Mouse (Mus musculus): ENCODE measurements around the gene Apbb2. TPM values are rescaled to one million over a fixed set of nuclear protein-coding genes. Genes with fewer than 3 reads are reported as not detected.

Apbb2 gene
- polyA plus RNA-seq, 2 experiments, result 15.8 to 45.8 TPM

GRCm38 (mm10) chr5:66486028-66486427 lies 132.6 kb downstream of the Apbb2 start:
- Histone ChIP-seq H3K27me3 (ENCODE audit: control insufficient read depth, insufficient read depth, low read length) (no peaks in the 10 kb centered on the region), H3K27ac (replicated peaks; ENCODE audit: low read depth, low read length) (no peak overlapping the region), H3K4me3 (replicated peaks; ENCODE audit: low read length) (no peak overlapping the region), H3K4me1 (ENCODE audit: control insufficient read depth, insufficient read depth, low read length) (peaks cover 5% of the 10 kb centered on the region; the same call in 1 of the 2 replicates), H3K4me2 (replicated peaks; ENCODE audit: low read depth, low read length, severe bottlenecking) (no peak overlapping the region), H3K9me3 (ENCODE audit: control insufficient read depth, low read length) (no peaks in the 10 kb centered on the region), H3K36me3 (ENCODE audit: control insufficient read depth, insufficient read depth, low read length) (no peaks in the 10 kb centered on the region), H3K9ac (ENCODE audit: low read depth, low read length, severe bottlenecking) (no peak overlapping the region)
- ATAC-seq (ENCODE audit: low FRiP score, low read depth) (no peak), DNase-seq (ENCODE audit: low spot score) (no peak)
- WGBS, result 38% methylated on average over 7 of the region's 7 CpGs
- no peak for TF ChIP-seq POLR2A (IDR thresholded peaks at IDR 0.05; ENCODE audit: borderline replicate concordance, extremely low read depth, insufficient read depth, insufficient read length)

- TF ChIP-seq POLR2A (IDR thresholded peaks at IDR 0.05; ENCODE audit: borderline replicate concordance, extremely low read depth, insufficient read depth, insufficient read length), result no peak
- Histone ChIP-seq H3K27ac (replicated peaks; ENCODE audit: low read depth, low read length) (no peak overlapping the region), H3K9me3 (ENCODE audit: control insufficient read depth, low read length) (no peaks in the 10 kb centered on the region), H3K4me1 (ENCODE audit: control insufficient read depth, insufficient read depth, low read length) (peaks cover 5% of the 10 kb centered on the region), H3K27me3 (ENCODE audit: control insufficient read depth, insufficient read depth, low read length) (no peaks in the 10 kb centered on the region), H3K36me3 (ENCODE audit: control insufficient read depth, insufficient read depth, low read length) (0 out of 2 replicates have a peak, but pooled peaks cover 3% of the 10 kb centered on the region), H3K4me2 (replicated peaks; ENCODE audit: low read depth, low read length, severe bottlenecking) (no peak overlapping the region), H3K4me3 (replicated peaks; ENCODE audit: low read length) (no peak overlapping the region), H3K9ac (ENCODE audit: low read depth, low read length, severe bottlenecking) (no peak overlapping the region)
- ATAC-seq (ENCODE audit: low FRiP score, low read depth) (no peak), DNase-seq (ENCODE audit: low spot score) (no peak)
- WGBS, result 87% methylated on average over 10 of the region's 10 CpGs
Observed at GRCm38 (mm10) chr5:66476266-66476665, 142.3 kb downstream of the Apbb2 start.

DNA sequence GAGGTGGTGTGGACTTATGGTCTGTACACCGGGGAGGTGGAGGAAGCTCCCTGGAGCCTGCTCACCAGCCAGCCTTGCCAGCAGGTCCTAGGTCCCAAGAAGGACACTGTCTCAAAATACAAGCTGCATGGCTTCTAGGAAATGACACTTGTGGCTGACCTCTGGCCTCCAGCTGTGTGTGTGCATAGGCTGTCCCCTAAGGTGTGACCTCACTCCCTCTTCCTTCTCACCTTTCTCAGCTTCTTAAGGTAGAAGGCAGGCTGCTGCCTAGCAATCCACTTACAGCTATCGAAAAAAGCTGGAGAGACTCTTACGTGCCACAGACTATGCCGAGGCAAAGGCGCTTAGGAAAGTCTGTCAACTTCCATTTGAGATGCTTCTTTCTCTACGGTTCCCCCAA lies 142.8 kb downstream of the Apbb2 start:
- Histone ChIP-seq H3K4me3 (replicated peaks; ENCODE audit: low read length) (no peak overlapping the region), H3K9me3 (ENCODE audit: control insufficient read depth, low read length) (no peaks in the 10 kb centered on the region), H3K27me3 (ENCODE audit: control insufficient read depth, insufficient read depth, low read length) (no peaks in the 10 kb centered on the region), H3K27ac (replicated peaks; ENCODE audit: low read depth, low read length) (no peak overlapping the region), H3K9ac (ENCODE audit: low read depth, low read length, severe bottlenecking) (no peak overlapping the region), H3K4me1 (ENCODE audit: control insufficient read depth, insufficient read depth, low read length) (peaks cover 5% of the 10 kb centered on the region), H3K36me3 (ENCODE audit: control insufficient read depth, insufficient read depth, low read length) (0 out of 2 replicates have a peak, but pooled peaks cover 3% of the 10 kb centered on the region), H3K4me2 (replicated peaks; ENCODE audit: low read depth, low read length, severe bottlenecking) (no peak overlapping the region)
- DNase-seq (ENCODE audit: low spot score), result no peak
- WGBS, result 81% methylated on average over 6 of the region's 6 CpGs
- ATAC-seq (ENCODE audit: low FRiP score, low read depth), result no peak
- TF ChIP-seq POLR2A (IDR thresholded peaks at IDR 0.05; ENCODE audit: borderline replicate concordance, extremely low read depth, insufficient read depth, insufficient read length), result no peak

GRCm38 (mm10) chr5:66474153-66474552 lies 144.4 kb downstream of the Apbb2 start:
- ATAC-seq (ENCODE audit: low FRiP score, low read depth), result no peak
- H3K9ac ChIP-seq (ENCODE audit: low read depth, low read length, severe bottlenecking), result no peak overlapping the region

DNA sequence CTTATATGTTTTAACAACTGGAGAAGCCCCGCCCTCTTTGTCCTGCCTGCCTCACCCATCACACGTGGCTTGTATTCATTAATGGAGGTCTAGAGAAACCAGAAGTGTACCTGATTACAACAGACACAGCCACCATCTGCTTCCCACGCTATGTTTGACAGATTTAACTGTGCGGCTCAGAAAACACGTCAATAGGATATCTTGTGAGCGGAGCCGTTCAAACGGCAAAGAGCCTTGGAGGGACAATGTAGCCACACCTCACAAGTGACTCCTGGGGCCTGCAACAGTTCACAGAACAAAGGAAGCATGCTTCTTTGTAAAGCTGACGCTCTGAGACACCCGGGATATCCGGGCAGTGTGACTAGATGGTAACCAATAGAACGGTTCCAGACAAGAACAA lies 145.0 kb downstream of the Apbb2 start:
- Histone ChIP-seq H3K4me2 (replicated peaks; ENCODE audit: low read depth, low read length, severe bottlenecking) (no peak overlapping the region), H3K4me1 (ENCODE audit: control insufficient read depth, insufficient read depth, low read length) (peaks cover 4% of the 10 kb centered on the region; the same call in 1 of the 2 replicates), H3K36me3 (ENCODE audit: control insufficient read depth, insufficient read depth, low read length) (no peaks in the 10 kb centered on the region), H3K27ac (replicated peaks; ENCODE audit: low read depth, low read length) (no peak overlapping the region), H3K4me3 (replicated peaks; ENCODE audit: low read length) (no peak overlapping the region), H3K9me3 (ENCODE audit: control insufficient read depth, low read length) (no peaks in the 10 kb centered on the region), H3K9ac (ENCODE audit: low read depth, low read length, severe bottlenecking) (no peak overlapping the region), H3K27me3 (ENCODE audit: control insufficient read depth, insufficient read depth, low read length) (no peaks in the 10 kb centered on the region)
- no peak for TF ChIP-seq POLR2A (IDR thresholded peaks at IDR 0.05; ENCODE audit: borderline replicate concordance, extremely low read depth, insufficient read depth, insufficient read length)
- no peak for ATAC-seq (ENCODE audit: low FRiP score, low read depth)
- WGBS, result 44% methylated on average over 12 of the region's 12 CpGs
- DNase-seq (ENCODE audit: low spot score), result no peak

More at GRCm38 (mm10) chr5:66474153-66474552, 144.4 kb downstream of the Apbb2 start:
- Histone ChIP-seq H3K4me3 (replicated peaks; ENCODE audit: low read length) (no peak overlapping the region), H3K4me1 (ENCODE audit: control insufficient read depth, insufficient read depth, low read length) (peaks cover under 1% of the 10 kb centered on the region), H3K36me3 (ENCODE audit: control insufficient read depth, insufficient read depth, low read length) (no peaks in the 10 kb centered on the region), H3K9me3 (ENCODE audit: control insufficient read depth, low read length) (no peaks in the 10 kb centered on the region), H3K27ac (replicated peaks; ENCODE audit: low read depth, low read length) (no peak overlapping the region), H3K4me2 (replicated peaks; ENCODE audit: low read depth, low read length, severe bottlenecking) (no peak overlapping the region), H3K27me3 (ENCODE audit: control insufficient read depth, insufficient read depth, low read length) (no peaks in the 10 kb centered on the region)
- TF ChIP-seq POLR2A (IDR thresholded peaks at IDR 0.05; ENCODE audit: borderline replicate concordance, extremely low read depth, insufficient read depth, insufficient read length), result no peak
- 69% methylated on average over 11 of the region's 11 CpGs for WGBS
- DNase-seq (ENCODE audit: low spot score), result no peak

GRCm38 (mm10) chr5:66470837-66471236 lies 147.7 kb downstream of the Apbb2 start:
- no peak for TF ChIP-seq POLR2A (IDR thresholded peaks at IDR 0.05; ENCODE audit: borderline replicate concordance, extremely low read depth, insufficient read depth, insufficient read length)
- DNase-seq (ENCODE audit: low spot score), result no peak
- Histone ChIP-seq H3K9me3 (ENCODE audit: control insufficient read depth, low read length) (no peaks in the 10 kb centered on the region), H3K27ac (replicated peaks; ENCODE audit: low read depth, low read length) (no peak overlapping the region), H3K4me3 (replicated peaks; ENCODE audit: low read length) (no peak overlapping the region), H3K9ac (ENCODE audit: low read depth, low read length, severe bottlenecking) (no peak overlapping the region), H3K36me3 (ENCODE audit: control insufficient read depth, insufficient read depth, low read length) (no peaks in the 10 kb centered on the region), H3K4me2 (replicated peaks; ENCODE audit: low read depth, low read length, severe bottlenecking) (no peak overlapping the region), H3K4me1 (ENCODE audit: control insufficient read depth, insufficient read depth, low read length) (0 out of 2 replicates have a peak, but pooled peaks cover 4% of the 10 kb centered on the region), H3K27me3 (ENCODE audit: control insufficient read depth, insufficient read depth, low read length) (no peaks in the 10 kb centered on the region)
- ATAC-seq (ENCODE audit: low FRiP score, low read depth), result no peak
- WGBS, result 81% methylated on average over 5 of the region's 5 CpGs
